In the genomic region with DNA sequence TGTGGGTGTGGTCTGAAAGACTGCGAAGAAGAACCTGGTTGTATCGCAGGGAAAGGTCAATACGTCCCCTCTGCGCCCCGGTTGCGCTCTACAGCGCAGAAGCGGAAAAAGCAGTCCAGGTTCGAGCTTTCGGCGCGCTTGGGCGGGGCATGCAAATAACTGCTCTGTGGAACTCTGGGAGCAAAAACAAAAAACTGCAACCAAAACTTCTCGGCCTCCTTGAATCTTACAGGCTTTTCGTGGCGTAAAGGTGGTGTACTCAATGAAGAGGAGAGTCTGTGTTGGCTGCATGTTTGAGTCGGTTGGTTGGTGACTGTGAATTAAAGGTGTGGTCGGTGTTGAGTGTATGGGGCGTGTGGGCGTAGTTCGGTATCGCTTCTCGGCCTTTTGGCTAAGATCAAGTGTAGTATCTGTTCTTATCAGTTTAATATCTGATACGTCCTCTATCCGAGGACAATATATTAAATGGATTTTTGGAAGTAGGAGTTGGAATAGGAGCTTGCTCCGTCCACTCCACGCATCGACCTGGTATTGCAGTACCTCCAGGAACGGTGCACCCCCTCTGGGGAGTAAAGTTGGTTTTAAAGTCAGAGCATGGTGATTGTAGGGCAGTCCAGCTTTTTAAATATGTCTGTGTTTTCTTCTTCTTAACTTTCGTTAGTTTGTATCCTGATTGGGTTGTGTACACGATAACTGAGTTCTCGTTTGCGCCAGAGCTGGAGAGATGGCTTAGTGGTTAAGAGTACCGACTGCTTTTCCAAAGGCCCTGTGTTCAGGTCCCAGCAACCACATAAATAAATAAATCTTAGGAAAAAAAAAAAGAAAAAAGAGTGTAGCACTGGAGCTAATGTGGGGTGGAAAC, we compare ENCODE assay signal across 8 mouse cellular contexts. TPM values are rescaled to one million over a fixed set of nuclear protein-coding genes. Genes with fewer than 3 reads are reported as not detected.
DNase-seq lines count a peak whose midpoint lies in the region; ATAC-seq and TF ChIP-seq lines count a peak whose summit lies in the region.

A gene (plus strand): TSS at position 201 of the 862 bp plus-strand sequence.

- ATAC-seq in forebrain, embryonic 11.5 days (replicated peaks; ENCODE audit: low FRiP score) = peak; percentile 87
- peak; percentile 88 for ATAC-seq in heart, embryonic 16.5 days (replicated peaks; ENCODE audit: extremely low read depth, insufficient read depth, low FRiP score)
- peak; percentile 88 for ATAC-seq in liver, postnatal 0 days
- ATAC-seq in neural tube, embryonic 15.5 days (ENCODE audit: low FRiP score) = peak; percentile 88

- under 1% methylated on average over 32 of the region's 34 CpGs for WGBS in forebrain, embryonic 11.5 days
- under 1% methylated on average over 32 of the region's 34 CpGs for WGBS in heart, embryonic 16.5 days
- WGBS in liver, postnatal 0 days (ENCODE audit: insufficient replicate concordance) = under 1% methylated on average over 32 of the region's 34 CpGs
- WGBS in neural tube, embryonic 15.5 days = under 1% methylated on average over 33 of the region's 34 CpGs

- no peak for TF ChIP-seq CTCF in E14TG2a.4 (conservative IDR thresholded peaks at IDR 0.05; ENCODE audit: low read length)
- no peak for TF ChIP-seq CTCF in liver, postnatal 0 days (IDR thresholded peaks at IDR 0.05; ENCODE audit: low read depth)

- H3K9me3 ChIP-seq in E14TG2a.4 (ENCODE audit: low read length) = peaks cover 30% of the 10 kb centered on the region
- no peaks in the 10 kb centered on the region for H3K9me3 ChIP-seq in forebrain, embryonic 11.5 days (ENCODE audit: control insufficient read depth, low read length)
- H3K9me3 ChIP-seq in heart, embryonic 16.5 days (replicated peaks; ENCODE audit: control insufficient read depth, low read length) = no peaks in the 10 kb centered on the region
- no peaks in the 10 kb centered on the region for H3K9me3 ChIP-seq in liver, postnatal 0 days (ENCODE audit: low read length)
- no peaks in the 10 kb centered on the region for H3K9me3 ChIP-seq in neural tube, embryonic 15.5 days (replicated peaks)

- peak; percentile 66 for TF ChIP-seq EP300 in liver, postnatal 0 days (IDR thresholded peaks at IDR 0.05; ENCODE audit: low read depth)

- peak within 1 kb of the TSS; percentile 97 for H3K27ac ChIP-seq in forebrain, embryonic 11.5 days (ENCODE audit: low read depth, low read length)
- peak within 1 kb of the TSS; percentile 99 for H3K27ac ChIP-seq in heart, embryonic 16.5 days (ENCODE audit: low read length)
- H3K27ac ChIP-seq in liver, postnatal 0 days (ENCODE audit: low read depth) = peak within 1 kb of the TSS; percentile 97
- peak within 1 kb of the TSS; percentile 84 for H3K27ac ChIP-seq in neural tube, embryonic 15.5 days (replicated peaks)

- H3K4me1 ChIP-seq in E14TG2a.4 (replicated peaks; ENCODE audit: low read depth, low read length) = peaks cover 36% of the 10 kb centered on the region
- H3K4me1 ChIP-seq in forebrain, embryonic 11.5 days (replicated peaks; ENCODE audit: control insufficient read depth, insufficient read depth, low read length) = peaks cover 4% of the 10 kb centered on the region; the same call in 1 of the 2 replicates
- peaks cover 5% of the 10 kb centered on the region for H3K4me1 ChIP-seq in heart, embryonic 16.5 days (ENCODE audit: control insufficient read depth, insufficient read depth, low read length)
- H3K4me1 ChIP-seq in liver, postnatal 0 days (ENCODE audit: insufficient read depth) = peaks cover 5% of the 10 kb centered on the region
- H3K4me1 ChIP-seq in neural tube, embryonic 15.5 days = peaks cover 10% of the 10 kb centered on the region

- H3K4me2 ChIP-seq in forebrain, embryonic 11.5 days (ENCODE audit: low read depth, low read length, severe bottlenecking) = peak within 1 kb of the TSS; percentile 85
- H3K4me2 ChIP-seq in heart, embryonic 16.5 days (ENCODE audit: low read depth, low read length) = peak within 1 kb of the TSS; percentile 85
- H3K4me2 ChIP-seq in liver, postnatal 0 days (ENCODE audit: low read depth, low read length) = peak within 1 kb of the TSS; percentile 83
- peak within 1 kb of the TSS; percentile 98 for H3K4me2 ChIP-seq in neural tube, embryonic 15.5 days

- peak within 1 kb of the TSS; percentile 82 for H3K4me3 ChIP-seq in E14TG2a.4 (replicated peaks; ENCODE audit: low read length)
- H3K4me3 ChIP-seq in forebrain, embryonic 11.5 days (ENCODE audit: low read depth, low read length) = peak within 1 kb of the TSS; percentile 50
- peak within 1 kb of the TSS; percentile 71 for H3K4me3 ChIP-seq in heart, embryonic 16.5 days (ENCODE audit: low read length)
- H3K4me3 ChIP-seq in liver, postnatal 0 days (ENCODE audit: low read depth, low read length) = peak within 1 kb of the TSS; percentile 63
- peak within 1 kb of the TSS; percentile 65 for H3K4me3 ChIP-seq in neural tube, embryonic 15.5 days (replicated peaks)

- DNase-seq in c-Kit-positive CD71-positive TER-119-negative erythroid progenitor cells, embryonic 14.5 days (ENCODE audit: low read depth) = peak; percentile 85
- peak; percentile 91 for DNase-seq in forebrain, embryonic 11.5 days (ENCODE audit: low spot score)
- peak; percentile 90 to 92 for DNase-seq in kidney, postnatal 36 days
- DNase-seq in liver, postnatal 0 days = peak; percentile 86
- peak; percentile 88 for DNase-seq in testis, postnatal 14 days (ENCODE audit: low spot score)

- H3K36me3 ChIP-seq in E14TG2a.4 (ENCODE audit: insufficient read depth, low read length) = peaks cover 32% of the 10 kb centered on the region
- no peaks in the 10 kb centered on the region for H3K36me3 ChIP-seq in forebrain, embryonic 11.5 days (ENCODE audit: control insufficient read depth, insufficient read depth, low read length)
- H3K36me3 ChIP-seq in heart, embryonic 16.5 days (ENCODE audit: control insufficient read depth, insufficient read depth) = peaks cover 5% of the 10 kb centered on the region; the same call in 1 of the 2 replicates
- H3K36me3 ChIP-seq in liver, postnatal 0 days (replicated peaks; ENCODE audit: insufficient read depth, low read length) = no peaks in the 10 kb centered on the region
- no peaks in the 10 kb centered on the region for H3K36me3 ChIP-seq in neural tube, embryonic 15.5 days

- H3K27me3 ChIP-seq in E14TG2a.4 (ENCODE audit: insufficient read depth, low read length) = no peaks in the 10 kb centered on the region
- no peaks in the 10 kb centered on the region for H3K27me3 ChIP-seq in forebrain, embryonic 11.5 days (ENCODE audit: control insufficient read depth, insufficient read depth, low read length)
- no peaks in the 10 kb centered on the region for H3K27me3 ChIP-seq in heart, embryonic 16.5 days (ENCODE audit: control insufficient read depth, insufficient read depth, low read length)
- no peaks in the 10 kb centered on the region for H3K27me3 ChIP-seq in liver, postnatal 0 days (ENCODE audit: insufficient read depth, low read length)
- no peaks in the 10 kb centered on the region for H3K27me3 ChIP-seq in neural tube, embryonic 15.5 days (replicated peaks)

- peak within 1 kb of the TSS; percentile 85 for H3K9ac ChIP-seq in forebrain, embryonic 11.5 days (ENCODE audit: low read length)
- H3K9ac ChIP-seq in heart, embryonic 16.5 days (ENCODE audit: low read length) = peak within 1 kb of the TSS; percentile 95
- peak within 1 kb of the TSS; percentile 75 for H3K9ac ChIP-seq in liver, postnatal 0 days (replicated peaks)
- peak within 1 kb of the TSS; percentile 56 for H3K9ac ChIP-seq in neural tube, embryonic 15.5 days (replicated peaks)

RNA-seq across cellular contexts. Expression of the gene that starts here (rescaled TPM):
- 45.6 and 50.7 TPM in 2 replicates for polyA plus RNA-seq in forebrain, embryonic 11.5 days (2014; fragmentation: Nextera tagmentation; extraction: Ambion mirVana)
- polyA plus RNA-seq in heart, embryonic 16.5 days (2015; fragmentation: Nextera tagmentation; extraction: Ambion mirVana) = 48.5 and 53.1 TPM in 2 replicates
- 7.4 and 8.4 TPM in 2 replicates for polyA plus RNA-seq in liver, postnatal 0 days (2015; fragmentation: Nextera tagmentation; extraction: Ambion mirVana)
- polyA plus RNA-seq in neural tube, embryonic 15.5 days (2015; fragmentation: Nextera tagmentation; extraction: Ambion mirVana) = 14.1 and 19.8 TPM in 2 replicates

Comparison
In these comparisons a context has a peak if more than half of its experiments do, and no peak if none do; other contexts are left out.
1. Peak in every context shown above with its lines: DNase-seq, ATAC-seq, H3K4me3 ChIP-seq and H3K27ac ChIP-seq.